Mouse (Mus musculus) lung, adult 18-20 months (tissue): ENCODE results near the gene Eps15l1.

Source experiments
- DNase-seq, 2 experiments: peaks; one replicate each; pipeline ENCODE4 v3.0.0; 2022; ENCODE audit warnings: mixed read lengths in 2 of 2

Gene Eps15l1

DNA sequence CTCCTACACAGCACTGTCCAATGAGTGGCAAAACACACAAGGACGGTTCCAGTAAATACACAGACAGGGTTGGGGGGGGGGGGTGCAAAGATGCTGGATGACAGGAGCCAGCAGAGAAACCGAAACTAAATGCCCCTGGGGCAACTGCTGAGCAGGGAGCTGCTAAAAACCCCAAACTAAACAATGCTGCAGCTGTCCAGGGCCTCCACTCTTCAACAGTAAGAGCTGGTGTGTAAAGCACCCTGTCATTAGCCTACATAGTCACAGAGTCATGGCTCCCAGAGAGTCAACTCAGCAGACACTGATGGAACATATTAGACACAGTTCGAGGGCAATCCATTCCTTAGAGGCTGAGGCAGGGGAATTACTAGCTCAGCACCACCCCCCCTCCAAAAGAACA is 11.8 kb downstream of the Eps15l1 start:
- DNase-seq = no peak

DNA sequence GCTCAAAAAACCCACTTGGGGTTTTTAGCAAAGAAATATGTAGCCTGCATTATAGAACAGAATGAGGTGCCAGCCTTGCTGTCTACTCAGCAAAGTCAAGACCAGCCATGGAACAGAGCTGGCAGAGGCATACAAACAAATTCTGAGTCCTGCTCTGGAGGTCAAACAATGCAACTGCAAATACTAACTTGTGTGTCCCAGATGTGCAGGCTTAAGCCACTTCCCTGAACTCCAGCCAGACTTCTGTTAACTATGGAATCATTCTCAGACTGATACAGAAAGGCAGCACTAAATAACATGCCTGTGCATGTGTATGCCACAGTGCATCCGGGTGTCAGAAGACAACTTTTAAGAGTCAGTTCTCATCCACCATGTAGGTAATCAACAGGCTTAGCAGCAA is 13.4 kb downstream of the Eps15l1 start:
- DNase-seq = no peak

DNA sequence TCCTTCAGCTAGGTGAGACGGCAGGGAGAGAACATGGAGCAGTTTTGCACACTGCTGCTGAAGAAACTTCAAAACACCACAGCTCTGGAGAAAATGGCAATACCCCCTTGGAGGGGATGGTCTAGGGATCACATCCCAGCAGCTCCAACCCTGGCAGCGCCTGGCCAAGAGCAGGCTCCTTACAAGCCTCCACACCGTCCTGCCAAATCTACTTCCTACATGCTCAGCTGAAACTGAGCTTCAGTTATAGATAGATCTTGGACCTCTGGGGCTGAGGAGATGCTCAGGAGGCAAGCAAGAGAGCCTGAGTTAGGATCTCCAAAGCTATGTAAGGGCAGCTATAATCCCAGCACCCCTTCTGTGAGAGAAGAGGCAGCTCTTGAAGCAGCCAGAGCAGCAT is 18.3 kb downstream of the Eps15l1 start:
- DNase-seq = no peak

DNA sequence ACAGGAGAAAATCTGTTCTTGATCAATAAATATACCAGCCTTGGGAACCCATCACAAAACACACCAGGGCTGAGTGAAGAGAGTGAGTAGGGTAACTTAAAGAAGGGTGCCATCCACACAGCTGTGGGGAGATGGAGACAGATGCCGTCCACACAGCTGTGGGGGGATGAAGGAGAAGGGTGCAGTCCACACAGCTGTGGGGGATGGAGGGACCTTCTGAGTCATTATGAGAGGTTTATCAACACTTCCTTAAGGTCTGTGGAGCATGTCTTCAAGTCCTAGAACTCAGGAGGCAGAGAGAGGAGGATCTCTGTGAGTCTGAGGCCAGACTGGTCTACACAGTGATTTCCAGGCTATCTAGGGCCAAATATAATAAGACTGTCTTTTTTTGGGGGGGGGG is 19.9 kb downstream of the Eps15l1 start:
- DNase-seq = no peak

DNA sequence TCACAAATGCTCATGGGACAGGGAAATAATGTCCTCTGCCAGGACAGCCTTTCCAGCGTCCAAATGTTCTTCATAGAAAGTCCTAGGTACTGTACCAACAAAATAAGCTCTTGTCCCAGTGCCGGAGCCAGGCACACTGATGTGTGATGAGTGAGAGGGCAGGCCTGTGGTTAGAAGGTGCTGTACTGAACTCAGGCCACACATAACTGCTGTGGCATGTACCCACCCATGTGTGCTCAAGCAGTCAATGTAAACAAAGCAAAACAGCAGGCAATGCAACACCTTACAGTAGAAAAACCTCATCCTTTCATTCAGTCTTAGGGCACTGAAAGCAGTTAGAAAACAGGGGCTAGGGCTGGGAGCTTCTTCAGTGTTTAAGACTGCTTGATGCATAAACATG is 35.5 kb downstream of the Eps15l1 start:
- DNase-seq = no peak

DNA sequence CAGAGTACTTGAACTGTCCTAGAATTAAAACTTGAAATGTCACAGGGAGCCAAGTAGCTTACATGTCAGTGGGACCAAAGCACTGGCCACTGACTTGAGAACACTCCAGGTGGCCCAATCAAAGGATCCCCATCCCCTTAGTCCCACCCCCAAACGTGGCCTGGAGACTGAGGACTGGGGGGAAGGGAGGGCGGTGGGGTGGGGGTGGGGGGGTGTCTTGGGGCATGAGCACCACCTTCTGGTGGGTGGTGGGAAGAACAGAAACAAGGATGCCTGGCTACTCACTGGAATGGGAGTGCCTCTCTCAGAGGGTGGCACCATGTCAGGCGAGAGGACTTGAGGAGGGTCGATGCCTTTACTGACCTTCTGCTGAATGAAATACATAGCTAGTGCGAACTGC is 38.9 kb downstream of the Eps15l1 start:
- DNase-seq = no peak

DNA sequence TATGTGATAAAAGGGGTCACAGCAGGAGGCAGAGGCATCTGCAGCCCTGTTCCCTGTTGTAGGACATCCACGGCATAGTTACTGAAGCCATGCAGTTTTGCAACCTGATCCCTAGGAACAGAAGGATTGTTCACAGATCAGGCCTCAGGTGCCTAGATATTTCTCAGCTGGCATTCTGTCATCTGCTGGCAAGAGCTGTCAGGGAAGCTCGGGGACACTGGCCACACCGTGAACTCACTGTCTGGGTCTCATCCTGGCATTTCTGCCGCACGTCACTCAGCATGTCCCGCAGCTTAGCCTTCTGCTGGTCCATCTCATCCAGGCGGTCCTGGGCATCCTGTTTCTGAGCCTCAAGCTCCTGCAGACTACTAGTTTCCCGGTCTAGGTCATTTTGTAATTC is 40.6 kb downstream of the Eps15l1 start:
- no peak for DNase-seq

DNA sequence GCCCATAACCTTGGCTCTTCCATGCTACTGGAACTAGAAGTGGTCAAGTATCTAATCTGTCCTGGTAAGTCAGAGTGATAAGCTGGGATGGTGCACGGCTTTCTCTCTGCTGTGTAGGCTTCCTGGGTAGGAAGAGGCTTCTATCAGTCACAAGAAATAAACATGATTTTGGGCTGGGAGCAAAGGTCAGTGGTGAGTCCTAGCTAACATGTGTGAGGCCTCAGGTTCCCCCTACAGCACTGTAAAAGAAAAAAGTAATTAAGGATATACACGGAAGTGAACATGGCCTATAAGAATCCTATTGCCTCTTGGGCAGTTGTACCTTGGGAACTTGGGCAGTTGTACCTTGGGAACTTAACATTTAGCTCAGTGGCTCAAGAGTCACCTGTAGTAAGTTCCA is 44.4 kb downstream of the Eps15l1 start:
- DNase-seq = no peak

DNA sequence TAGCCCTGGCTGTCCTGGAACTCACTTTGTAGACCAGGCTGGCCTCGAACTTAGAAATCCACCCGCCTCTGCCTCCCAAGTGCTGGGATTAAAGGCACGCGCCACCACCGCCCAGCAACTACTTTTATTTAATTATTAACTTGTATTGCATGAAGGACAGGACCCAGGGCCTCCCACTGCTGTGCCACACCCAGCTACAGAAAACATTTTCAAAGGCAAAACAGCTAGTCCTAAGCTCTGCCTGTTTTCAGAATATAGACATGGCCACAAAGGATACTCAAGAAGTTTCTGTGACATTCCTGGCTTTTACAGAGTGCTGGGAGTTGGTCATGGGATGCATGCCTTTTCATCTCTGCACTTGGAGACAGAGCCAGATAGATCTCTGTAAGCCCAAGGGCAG is 45.0 kb downstream of the Eps15l1 start:
- no peak for DNase-seq

DNA sequence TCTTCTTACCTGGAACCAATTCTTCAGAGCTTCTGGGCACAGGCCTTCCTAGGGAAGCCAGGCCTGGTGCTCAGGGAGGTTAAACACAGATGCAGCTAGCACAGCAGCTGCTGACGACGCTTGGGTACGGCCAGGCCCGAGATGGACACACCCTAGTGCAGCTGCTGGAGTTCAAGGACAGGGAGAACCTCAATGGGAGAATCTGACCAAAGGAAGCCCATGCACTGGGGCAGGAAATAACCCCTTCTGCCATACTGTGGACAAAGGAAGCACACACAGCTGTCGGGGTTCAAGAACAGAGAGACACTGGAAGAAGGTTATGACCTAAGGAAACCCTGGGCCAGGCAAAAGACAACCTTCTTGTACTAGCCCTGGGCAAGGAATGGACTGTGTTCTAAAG is 46.1 kb downstream of the Eps15l1 start:
- no peak for DNase-seq

DNA sequence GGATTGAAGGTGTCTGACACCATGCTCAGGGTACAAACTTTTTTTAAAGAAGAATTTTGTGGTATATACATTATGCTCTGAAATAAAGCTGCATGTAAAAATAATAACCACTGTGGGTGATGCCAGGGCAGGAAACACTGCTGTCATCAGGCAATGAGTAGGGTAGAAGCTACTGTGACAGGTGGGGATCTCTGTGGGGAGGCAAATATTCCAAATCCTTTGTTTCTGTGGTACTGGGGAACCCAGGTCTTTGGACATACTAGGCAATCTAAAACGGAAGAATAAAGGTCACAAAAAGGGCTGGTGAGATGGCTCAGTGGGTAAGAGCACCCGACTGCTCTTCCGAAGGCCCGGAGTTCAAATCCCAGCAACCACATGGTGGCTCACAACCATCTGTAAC is 48.9 kb downstream of the Eps15l1 start:
- no peak for DNase-seq

DNA sequence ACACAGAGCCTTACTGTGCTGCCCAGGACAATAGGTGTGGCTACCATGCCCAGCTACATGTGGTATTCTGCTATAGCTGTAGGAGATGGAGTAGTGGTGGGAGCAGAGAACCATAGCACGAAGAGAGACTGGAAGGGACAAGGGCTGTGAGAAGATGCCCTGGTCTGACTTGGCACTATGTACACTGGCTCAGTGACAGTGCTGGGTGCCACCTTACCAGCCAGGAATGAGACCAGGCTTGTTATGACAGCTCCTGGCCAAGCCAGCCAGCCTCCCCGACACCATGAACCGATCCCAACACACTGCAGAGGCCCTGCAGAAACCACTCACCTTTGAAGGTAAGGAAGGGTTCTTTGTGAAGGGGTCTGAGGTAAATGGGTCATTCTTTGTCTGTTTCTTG is 49.9 kb downstream of the Eps15l1 start:
- DNase-seq = no peak

DNA sequence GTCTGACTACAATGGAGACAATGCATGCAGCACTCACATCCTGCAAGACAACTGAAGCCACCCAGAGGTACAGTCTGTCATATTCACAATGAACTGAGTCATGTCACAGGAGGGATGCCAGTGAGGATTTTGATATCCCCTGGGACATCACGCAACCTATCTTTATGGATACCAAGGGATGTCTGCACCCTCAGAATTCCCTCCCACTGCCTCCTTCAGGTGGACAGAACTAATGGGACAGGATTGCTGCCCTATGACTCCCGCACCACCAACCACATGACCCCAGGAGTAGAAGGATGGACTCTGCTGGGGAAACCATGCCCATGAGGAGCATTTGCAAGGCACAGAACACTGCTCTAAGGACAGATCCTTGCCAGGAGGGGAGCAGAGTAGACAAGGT is 54.8 kb downstream of the Eps15l1 start:
- no peak for DNase-seq

DNA sequence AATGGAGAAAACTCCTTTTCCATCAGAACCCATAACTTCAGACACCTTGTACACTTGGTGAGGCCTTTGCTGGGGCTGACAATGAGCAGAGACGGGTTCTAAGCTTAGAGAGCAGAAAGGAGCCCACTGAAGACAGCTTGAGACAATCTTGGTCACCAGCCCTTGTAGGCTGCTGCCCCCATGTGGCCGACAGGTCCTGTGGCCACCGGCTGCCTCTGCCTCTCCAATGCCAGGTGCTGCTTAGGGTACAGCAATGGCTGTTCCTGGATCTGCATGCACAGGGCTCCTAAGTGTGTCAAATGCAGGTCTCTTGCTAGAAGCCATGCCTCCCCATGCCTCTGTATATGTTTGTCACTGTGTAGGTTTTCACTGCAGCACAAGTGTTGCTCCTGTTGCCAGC is 55.4 kb downstream of the Eps15l1 start:
- DNase-seq = peak; percentile 79 to 84

DNA sequence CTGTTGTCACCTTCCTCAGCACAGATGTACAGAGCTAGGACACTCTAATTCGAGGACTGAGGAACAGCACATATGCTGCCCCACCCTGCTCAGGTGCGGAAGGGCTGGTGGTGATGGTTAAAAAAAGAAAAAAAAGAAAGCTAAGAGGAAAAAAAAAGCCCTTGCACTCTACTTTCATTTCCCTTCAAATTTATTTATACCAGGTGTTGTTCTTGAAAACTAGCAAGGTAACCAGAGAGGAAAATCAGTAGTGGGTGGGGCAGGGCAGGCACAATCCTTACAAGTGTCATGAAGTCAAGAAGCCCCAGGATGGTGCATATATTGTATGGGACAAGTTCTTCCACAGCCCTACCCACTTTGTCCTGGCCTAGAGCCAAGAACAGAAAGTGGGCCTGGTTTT is 56.2 kb downstream of the Eps15l1 start:
- DNase-seq = peak in 1 of 2 experiments; percentile 36

DNA sequence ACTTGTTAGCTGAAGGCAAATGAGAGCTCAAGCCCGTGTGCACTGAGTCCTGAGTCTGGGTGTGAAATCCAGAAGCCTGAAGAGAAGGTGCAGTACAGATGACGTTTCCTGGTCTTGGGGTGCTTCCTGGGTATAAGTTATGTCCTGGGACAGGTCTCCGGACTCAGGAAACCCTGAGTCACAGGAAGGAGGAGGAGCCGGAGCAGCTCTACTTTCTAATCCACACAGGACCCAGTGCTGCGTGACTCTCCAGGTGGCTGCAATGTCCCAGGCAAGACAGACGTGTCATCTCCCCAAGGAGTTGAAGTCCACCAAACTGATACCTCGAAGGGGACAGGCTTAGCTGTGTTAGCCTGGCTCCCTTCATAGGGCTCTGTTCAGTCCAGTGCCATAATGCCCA is 57.8 kb downstream of the Eps15l1 start:
- peak; percentile 40 to 46 for DNase-seq

DNA sequence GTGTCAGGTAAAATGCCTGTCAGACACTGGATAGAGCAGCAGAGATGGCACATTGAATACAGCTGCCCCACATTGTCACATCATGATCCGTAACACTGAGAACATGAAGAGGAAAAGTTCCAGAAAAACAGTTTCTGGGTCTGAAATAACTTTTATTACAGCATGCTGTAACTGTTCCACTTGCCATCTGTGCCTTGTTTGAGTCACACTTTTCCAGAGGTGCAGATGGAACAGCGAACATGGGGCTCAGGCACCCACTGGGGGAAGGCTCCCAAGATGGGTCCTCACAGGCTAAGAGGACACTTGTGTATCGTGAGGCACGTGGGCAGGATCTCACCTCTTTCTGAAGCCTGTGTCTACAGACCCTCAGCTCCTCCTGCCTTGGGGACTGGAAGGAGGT is 58.5 kb downstream of the Eps15l1 start:
- DNase-seq = no peak

DNA sequence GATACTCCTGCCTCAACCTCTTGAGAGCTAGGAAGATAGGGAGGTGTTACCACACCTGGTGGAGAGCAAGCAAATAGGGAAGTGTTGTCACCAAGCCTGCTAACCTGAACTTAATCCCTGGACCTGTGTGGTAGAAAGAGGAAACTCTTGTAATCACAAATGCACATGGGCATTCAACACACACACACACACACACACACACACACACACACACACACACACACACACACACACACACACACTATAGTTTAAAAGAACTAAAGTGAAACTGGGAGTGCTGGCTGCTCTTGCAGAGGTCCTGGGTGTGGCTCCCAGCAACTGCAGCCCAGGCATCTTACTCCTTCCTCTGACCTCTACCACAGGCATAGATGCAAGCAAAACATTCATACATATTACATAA is 61.1 kb downstream of the Eps15l1 start:
- peak in 1 of 2 experiments; percentile 52 for DNase-seq

DNA sequence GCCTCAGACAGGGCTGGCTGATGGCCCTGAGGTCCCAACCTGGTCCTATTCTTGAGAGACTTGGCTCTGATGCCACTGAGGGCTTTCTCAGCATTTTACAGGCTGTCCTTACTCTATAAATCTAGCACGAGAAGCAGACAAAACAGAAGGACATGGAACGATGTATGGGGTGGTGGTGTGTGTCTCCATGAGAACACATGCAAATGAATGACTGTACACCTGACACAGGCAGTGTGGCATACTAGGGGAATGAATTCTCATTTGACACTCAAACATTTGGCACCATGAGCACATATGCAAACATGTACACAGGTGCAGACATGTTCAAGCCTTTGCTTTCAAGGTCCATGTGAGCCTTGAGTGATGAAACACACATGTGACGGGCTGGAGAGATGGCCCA is 64.7 kb downstream of the Eps15l1 start:
- no peak for DNase-seq

DNA sequence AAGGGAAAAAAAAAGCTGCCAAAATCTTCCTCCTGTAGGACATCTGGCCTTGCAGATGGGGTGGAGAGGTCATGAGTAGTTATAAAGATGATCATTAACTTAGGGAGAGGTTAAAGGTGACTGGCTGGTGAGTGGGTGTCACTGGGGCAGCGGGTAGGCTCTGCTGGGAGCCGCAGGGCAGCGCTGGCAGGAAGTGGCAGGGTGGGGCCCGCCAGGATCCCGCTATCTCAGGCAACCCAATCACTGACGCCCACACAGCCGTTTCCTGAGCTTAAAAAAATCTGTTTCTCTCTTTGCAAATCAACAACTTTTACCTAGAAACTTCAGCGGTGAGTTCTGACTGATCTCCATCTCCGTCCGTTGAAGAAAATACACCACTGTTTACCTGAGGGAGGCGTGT is 67.0 kb downstream of the Eps15l1 start:
- DNase-seq = peak; percentile 75 to 78

DNA sequence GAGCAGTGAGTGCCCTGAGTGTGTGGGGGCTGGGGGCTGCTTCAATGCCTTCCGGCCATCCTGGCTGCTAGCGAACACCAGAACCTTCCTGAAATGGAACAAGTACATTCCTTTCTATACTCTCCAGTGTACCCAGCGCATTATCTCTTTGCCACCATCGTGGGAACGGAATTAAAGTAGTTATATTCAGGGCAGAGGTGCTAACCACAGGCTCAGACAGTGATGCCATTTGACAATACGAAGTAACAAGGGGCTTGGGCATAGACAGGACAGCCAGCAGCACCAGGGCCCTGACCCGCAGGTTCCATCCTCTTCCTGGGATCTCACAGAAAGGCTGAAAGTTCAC is 67.6 kb downstream of the Eps15l1 start:
- no peak for DNase-seq

DNA sequence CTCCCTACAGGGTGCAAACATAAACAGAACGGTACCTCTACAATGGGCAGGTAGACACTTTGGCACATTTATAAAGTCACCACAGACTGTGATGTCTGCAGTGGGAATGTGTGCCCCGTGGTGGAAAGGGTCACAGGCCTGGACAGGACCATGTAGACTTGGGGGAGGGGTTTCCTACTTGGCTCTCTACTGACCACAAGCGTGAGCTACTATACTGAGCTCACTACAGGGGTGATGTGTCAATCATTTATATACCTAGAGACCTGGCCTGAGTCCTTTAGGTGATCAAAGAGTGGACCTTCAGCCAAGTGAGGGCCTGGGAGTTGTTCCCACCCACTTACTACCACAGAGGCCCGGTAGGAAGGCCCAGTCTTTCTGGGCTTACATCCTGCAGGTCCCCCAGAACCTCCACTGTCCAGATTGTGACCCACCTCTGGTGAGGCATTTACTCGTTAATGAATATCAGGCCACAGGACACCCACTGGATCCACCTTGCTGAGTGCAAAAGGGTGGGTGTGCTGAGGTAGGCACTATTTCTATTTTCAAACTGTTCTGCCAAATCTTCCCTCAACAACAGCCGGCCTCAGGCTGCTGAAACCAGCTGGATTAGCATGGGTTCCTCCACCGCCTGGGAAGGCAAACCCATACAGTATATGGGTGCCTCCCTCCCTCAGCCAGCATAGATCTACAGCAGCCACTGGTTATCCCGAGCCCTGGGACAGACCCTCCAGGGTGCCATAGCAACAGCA is 68.1 kb downstream of the Eps15l1 start:
- no peak for DNase-seq

DNA sequence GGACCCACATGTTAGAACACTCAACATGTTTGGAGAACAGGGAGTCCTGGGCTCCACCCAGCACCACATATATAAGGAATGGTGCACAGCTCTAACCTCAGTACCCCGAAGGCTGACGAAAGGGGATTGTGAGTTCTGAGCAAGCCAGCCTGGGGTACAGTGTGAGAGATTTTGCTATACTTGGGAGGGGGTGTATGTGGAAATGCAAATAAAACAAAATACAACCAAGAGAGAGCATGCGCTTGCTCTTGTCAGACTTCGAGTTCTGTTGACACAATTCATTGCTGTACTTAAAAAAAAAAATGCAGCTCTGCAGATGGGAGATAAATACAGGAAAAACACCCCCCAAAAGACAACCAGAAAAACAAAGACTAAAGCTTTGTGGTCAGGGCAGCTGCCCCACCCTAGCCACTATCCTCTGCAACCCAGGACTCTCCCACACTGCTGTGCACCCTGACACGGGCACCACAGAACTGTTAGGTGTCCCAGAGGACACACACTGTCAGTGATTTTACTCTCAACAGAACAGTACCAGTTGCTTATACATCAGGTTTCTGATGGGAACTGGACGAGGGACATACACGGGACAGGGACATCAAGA is 69.8 kb downstream of the Eps15l1 start:
- no peak for DNase-seq

DNA sequence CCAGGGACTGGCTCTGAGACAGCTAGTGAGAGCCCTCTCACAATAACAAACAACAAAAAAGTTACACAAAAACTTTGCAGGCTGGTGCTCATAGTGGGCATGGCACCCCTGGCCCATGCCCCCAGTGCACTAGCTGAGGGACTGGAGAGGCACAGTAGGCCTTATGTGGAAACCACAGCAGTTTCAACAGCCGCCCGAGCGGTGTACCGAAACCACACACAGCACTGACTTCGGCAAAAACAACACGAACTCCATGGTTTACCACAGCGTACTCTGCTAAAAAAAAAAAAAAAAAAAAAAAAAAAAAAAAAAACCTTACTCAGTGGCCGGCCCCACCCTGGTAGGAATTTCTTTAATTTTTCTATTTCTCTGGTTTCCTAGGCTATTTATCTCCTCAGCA is 70.5 kb downstream of the Eps15l1 start:
- DNase-seq = peak in 1 of 2 experiments; percentile 62

DNA sequence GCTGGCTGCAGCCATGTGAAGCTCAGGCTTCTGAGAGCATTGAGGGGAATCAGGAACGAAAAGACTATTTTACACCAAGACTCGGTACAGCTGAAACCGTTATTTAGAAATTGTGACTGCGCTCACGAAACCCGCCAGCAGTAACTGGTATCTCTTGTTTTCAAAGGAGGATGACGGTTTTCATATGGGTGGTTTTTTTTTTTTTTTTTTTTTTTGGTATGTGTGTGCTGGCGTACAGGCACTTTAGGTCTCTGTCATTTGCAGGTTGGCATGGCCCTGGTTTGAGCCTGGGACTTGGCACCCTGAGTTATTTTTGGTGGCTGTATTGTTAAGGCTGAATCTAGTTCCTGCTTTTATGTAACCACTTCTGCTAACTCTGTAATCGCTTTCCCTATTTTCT is 71.4 kb downstream of the Eps15l1 start:
- DNase-seq = no peak
